Mouse (Mus musculus) neutrophil, adult 83 days (primary cell): Measurements from ENCODE around the gene Gm21663. TPM values are rescaled to one million over a fixed set of nuclear protein-coding genes. Genes with fewer than 3 reads are reported as not detected.

Source experiments
- total RNA-seq, 2 experiments: library from RNA; stranded (reverse); gene quantifications; one replicate each; pipeline ENCODE4 v1.2.4; 2023

The Gm21663 gene
- not detected for total RNA-seq

DNA sequence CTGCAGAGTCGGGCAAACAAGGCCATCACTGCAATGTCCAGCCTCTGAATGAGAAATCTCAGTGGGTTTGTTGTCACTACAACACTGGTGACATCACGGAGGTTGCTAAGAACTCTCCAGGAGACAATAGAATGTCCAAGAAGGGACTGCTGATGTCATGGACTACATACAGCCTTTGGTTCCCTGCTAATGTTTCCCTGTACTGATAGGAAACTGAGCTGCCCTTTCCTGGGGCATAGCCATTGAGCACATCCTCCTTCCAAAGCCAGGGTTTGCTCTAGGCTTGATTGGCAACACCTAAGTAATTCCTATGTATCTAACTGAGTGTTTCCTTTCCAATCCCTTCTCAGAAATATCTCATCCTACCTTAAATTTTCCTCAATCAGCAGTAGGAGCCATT lies at the start of gene Gm21663:
TSS of gene Gm21663 (minus strand) at position 101 of the 400 bp plus-strand sequence.

DNA sequence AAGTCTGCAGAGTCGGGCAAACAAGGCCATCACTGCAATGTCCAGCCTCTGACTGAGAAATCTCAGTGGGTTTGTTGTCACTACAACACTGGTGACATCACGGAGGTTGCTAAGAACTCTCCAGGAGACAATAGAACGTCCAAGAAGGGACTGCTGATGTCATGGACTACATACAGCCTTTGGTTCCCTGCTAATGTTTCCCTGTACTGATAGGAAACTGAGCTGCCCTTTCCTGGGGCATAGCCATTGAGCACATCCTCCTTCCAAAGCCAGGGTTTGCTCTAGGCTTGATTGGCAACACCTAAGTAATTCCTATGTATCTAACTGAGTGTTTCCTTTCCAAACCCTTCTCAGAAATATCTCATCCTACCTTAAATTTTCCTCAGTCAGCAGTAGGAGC lies 46.4 kb upstream of the Gm21663 start, which contains the start of gene Gm21698:
TSS of gene Gm21698 (minus strand) at position 101 of the 400 bp plus-strand sequence.

DNA sequence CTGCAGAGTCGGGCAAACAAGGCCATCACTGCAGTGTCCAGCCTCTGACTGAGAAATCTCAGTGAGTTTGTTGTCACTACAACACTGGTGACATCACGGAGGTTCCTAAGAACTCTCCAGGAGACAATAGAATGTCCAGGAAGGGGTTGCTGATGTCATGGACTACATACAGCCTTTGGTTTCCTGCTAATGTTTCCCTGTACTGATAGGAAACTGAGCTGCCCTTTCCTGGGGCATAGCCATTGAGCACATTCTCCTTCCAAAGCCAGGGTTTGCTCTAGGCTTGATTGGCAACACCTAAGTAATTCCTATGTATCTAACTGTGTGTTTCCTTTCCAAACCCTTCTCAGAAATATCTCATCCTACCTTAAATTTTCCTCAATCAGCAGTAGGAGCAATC lies 30.4 kb upstream of the Gm21663 start, which contains the start of gene Gm21680:
TSS of gene Gm21680 (minus strand) at position 101 of the 400 bp plus-strand sequence.

DNA sequence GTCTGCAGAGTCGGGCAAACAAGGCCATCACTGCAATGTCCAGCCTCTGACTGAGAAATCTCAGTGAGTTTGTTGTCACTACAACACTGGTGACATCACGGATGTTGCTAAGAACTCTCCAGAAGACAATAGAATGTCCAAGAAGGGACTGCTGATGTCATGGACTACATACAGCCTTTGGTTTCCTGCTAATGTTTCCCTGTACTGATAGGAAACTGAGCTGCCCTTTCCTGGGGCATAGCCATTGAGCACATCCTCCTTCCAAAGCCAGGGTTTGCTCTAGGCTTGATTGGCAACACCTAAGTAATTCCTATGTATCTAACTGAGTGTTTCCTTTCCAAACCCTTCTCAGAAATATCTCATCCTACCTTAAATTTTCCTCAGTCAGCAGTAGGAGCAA lies 12.1 kb upstream of the Gm21663 start, which contains the start of gene Gm21671:
TSS of gene Gm21671 (minus strand) at position 101 of the 400 bp plus-strand sequence.

Other genes with a start within 250 kb of the Gm21663 start
- gene Xrcc2, start 236.6 kb downstream of the Gm21663 start, total RNA-seq: 1 to 10 TPM; 7.8 to 8.3 TPM
- gene Actr3b, start 182.4 kb downstream of the Gm21663 start, total RNA-seq: under 1 TPM in 1 of 2 experiments, not detected in 1; 0.26 TPM
- not detected for gene Gm21671, start 12.0 kb upstream of the Gm21663 start, total RNA-seq
- not detected for gene Gm21680, start 30.3 kb upstream of the Gm21663 start, total RNA-seq
- not detected for gene Gm21698, start 46.3 kb upstream of the Gm21663 start, total RNA-seq
- gene Gm1979, start 62.4 kb upstream of the Gm21663 start, total RNA-seq: not detected
- not detected for gene Gm5862, start 80.5 kb upstream of the Gm21663 start, total RNA-seq
- gene Speer4a, start 97.2 kb upstream of the Gm21663 start, total RNA-seq: not detected
- not detected for gene Gm7347, start 116.2 kb upstream of the Gm21663 start, total RNA-seq
- gene Gm10471, start 146.9 kb upstream of the Gm21663 start, total RNA-seq: not detected
- gene 5031410I06Rik, start 163.0 kb upstream of the Gm21663 start, total RNA-seq: not detected
- gene Gm10220, start 179.0 kb upstream of the Gm21663 start, total RNA-seq: not detected